Mouse (Mus musculus) neural tube, embryonic 12.5 days (tissue): ENCODE measurements at regions not wholly inside any gene's neighbourhood (a gene's known extent, or its start where the extent isn't known, plus 50 kb on each side); places are given as distances from the start of the nearest gene placed in this dataset.

Experiments used
- ATAC-seq: fragments of 200-750 bp; cut with Nextera tagmentation; 2 replicates; pipeline ENCODE4 v1.8.0; 2017; ENCODE audit warnings: low read depth, mild to moderate bottlenecking, moderate TSS enrichment, moderate library complexity; ENCODE audit not compliant: low FRiP score
- H3K27ac ChIP-seq: fragments of 300-500 bp; sonication (generic); 2 replicates; pipeline ENCODE4 v1.5.1; 2016
- H3K27me3 ChIP-seq: fragments of 300-500 bp; sonication (generic); replicated peaks from 2 replicates; pipeline ENCODE4 v1.6.1; 2016; ENCODE audit warnings: mild to moderate bottlenecking
- H3K36me3 ChIP-seq: fragments of 300-500 bp; sonication (generic); 2 replicates; pipeline ENCODE4 v1.6.1; 2016; ENCODE audit warnings: mild to moderate bottlenecking
- H3K4me1 ChIP-seq: fragments of 300-500 bp; sonication (generic); 2 replicates; pipeline ENCODE4 v1.6.1; 2016
- H3K4me2 ChIP-seq: fragments of 300-500 bp; sonication (generic); replicated peaks from 2 replicates; pipeline ENCODE4 v1.6.1; 2016; ENCODE audit warnings: mild to moderate bottlenecking
- H3K4me3 ChIP-seq: fragments of 300-500 bp; sonication (generic); 2 replicates; pipeline ENCODE4 v1.5.1; 2016
- H3K9ac ChIP-seq: fragments of 300-500 bp; sonication (generic); 2 replicates; pipeline ENCODE4 v1.6.1; 2016; ENCODE audit warnings: mild to moderate bottlenecking
- H3K9me3 ChIP-seq: fragments of 300-500 bp; sonication (generic); 2 replicates; pipeline ENCODE4 v1.6.1; 2016; ENCODE audit warnings: mild to moderate bottlenecking
- WGBS: fragments of 180-500 bp; shearing (Covaris S2); methylation state at CpG from one replicate; pipeline ENCODE4 v1.1.7; 2016; 5-methylcytosine and 5-hydroxymethylcytosine counted together

- Histone ChIP-seq H3K27ac (no peak overlapping the region), H3K36me3 (no peaks in the 10 kb centered on the region), H3K9me3 (no peaks in the 10 kb centered on the region), H3K4me2 (no peak overlapping the region; the same call in 1 of the 2 replicates), H3K9ac (no peak overlapping the region), H3K4me3 (no peak overlapping the region), H3K4me1 (peaks cover 24% of the 10 kb centered on the region), H3K27me3 (0 out of 2 replicates have a peak, but pooled peaks cover 7% of the 10 kb centered on the region)
- ATAC-seq: peak; percentile 65
- WGBS: 54% methylated on average over 14 of the region's 14 CpGs
Observed at GRCm38 (mm10) chr17:83128843-83129544, 86.1 kb upstream of the Pkdcc start.

- no peaks in the 10 kb centered on the region for H3K36me3 ChIP-seq
- no peak for ATAC-seq
- peaks cover 23% of the 10 kb centered on the region for H3K4me1 ChIP-seq
- H3K9me3 ChIP-seq: no peaks in the 10 kb centered on the region
- H3K4me2 ChIP-seq: no peak overlapping the region
- no peak overlapping the region for H3K4me3 ChIP-seq
- H3K9ac ChIP-seq: no peak overlapping the region
- WGBS: 76% methylated on average over 7 of the region's 7 CpGs
- H3K27me3 ChIP-seq: 0 out of 2 replicates have a peak, but pooled peaks cover 4% of the 10 kb centered on the region
- H3K27ac ChIP-seq: no peak overlapping the region
Observed at GRCm38 (mm10) chr17:83129658-83130057, 85.4 kb upstream of the Pkdcc start.

DNA sequence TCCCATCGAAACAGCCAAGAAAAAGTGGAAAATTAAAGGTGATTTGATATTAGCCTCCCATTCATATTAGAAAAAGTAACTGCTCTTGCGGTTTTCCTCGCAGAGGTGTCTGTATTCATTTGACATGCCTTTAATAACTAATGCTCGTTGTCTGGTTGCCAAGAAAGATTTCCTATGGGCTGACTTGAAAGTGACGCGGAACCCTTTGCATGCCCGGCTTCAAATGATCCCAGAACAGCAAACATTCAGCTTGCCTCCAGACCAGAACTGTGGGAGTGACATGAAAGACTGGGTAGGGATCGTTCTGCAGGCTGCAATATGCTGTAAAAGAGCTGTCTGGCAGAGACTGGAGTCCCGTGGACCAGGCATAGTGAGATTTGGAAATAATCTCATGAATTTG is 81.9 kb upstream of the Pkdcc start:
- Histone ChIP-seq H3K4me3 (no peak overlapping the region), H3K27me3 (0 out of 2 replicates have a peak, but pooled peaks cover 4% of the 10 kb centered on the region), H3K9ac (no peak overlapping the region), H3K9me3 (no peaks in the 10 kb centered on the region), H3K27ac (no peak overlapping the region), H3K4me2 (no peak overlapping the region), H3K4me1 (peaks cover 31% of the 10 kb centered on the region), H3K36me3 (no peaks in the 10 kb centered on the region)
- ATAC-seq: no peak
- 67% methylated on average over 9 of the region's 9 CpGs for WGBS

GRCm38 (mm10) chr17:83135441-83136120 is 79.5 kb upstream of the Pkdcc start:
- H3K36me3 ChIP-seq: no peaks in the 10 kb centered on the region
- no peak overlapping the region for H3K4me3 ChIP-seq
- no peaks in the 10 kb centered on the region for H3K9me3 ChIP-seq
- peaks cover 34% of the 10 kb centered on the region for H3K4me1 ChIP-seq
- peak overlapping the region; percentile 16; the same call in 1 of the 2 replicates for H3K4me2 ChIP-seq
- peak; percentile 54; the same call in 1 of the 2 replicates for ATAC-seq
- H3K27ac ChIP-seq: peak overlapping the region; percentile 42; the same call in 1 of the 2 replicates
- H3K9ac ChIP-seq: no peak overlapping the region
- 41% methylated on average over 6 of the region's 6 CpGs for WGBS
- H3K27me3 ChIP-seq: no peaks in the 10 kb centered on the region

- Histone ChIP-seq H3K9ac (no peak overlapping the region), H3K4me1 (peaks cover 34% of the 10 kb centered on the region), H3K36me3 (no peaks in the 10 kb centered on the region), H3K27me3 (no peaks in the 10 kb centered on the region), H3K4me3 (no peak overlapping the region), H3K4me2 (no peak overlapping the region), H3K27ac (0 out of 2 replicates have a peak overlapping the region, but pooled peaks have one; percentile 42), H3K9me3 (no peaks in the 10 kb centered on the region)
- 20% methylated on average over 5 of the region's 5 CpGs for WGBS
- ATAC-seq: no peak
Observed at GRCm38 (mm10) chr17:83136267-83136666, 78.8 kb upstream of the Pkdcc start.

DNA sequence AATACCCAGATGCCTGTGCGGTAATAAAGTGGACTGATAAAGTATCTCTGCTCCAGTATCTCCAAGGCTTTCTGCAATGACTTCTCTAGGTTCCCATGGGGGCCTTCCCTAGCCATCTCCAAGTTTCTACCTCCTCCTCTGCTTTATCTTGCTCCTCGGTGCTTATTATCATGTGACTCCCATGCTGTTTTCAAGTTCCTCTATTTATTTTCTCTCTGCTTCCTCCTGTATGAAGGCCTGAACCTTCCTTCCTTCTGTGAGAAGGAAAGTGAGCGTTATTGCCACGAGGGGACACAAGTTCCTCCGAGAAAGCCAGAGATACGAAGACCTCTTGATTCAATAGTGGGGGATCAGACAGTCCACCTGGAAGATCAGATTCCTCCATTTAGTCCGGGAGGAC is 77.4 kb upstream of the Pkdcc start:
- H3K9me3 ChIP-seq: no peaks in the 10 kb centered on the region
- no peak overlapping the region for H3K4me2 ChIP-seq
- no peak overlapping the region for H3K9ac ChIP-seq
- H3K36me3 ChIP-seq: no peaks in the 10 kb centered on the region
- no peaks in the 10 kb centered on the region for H3K27me3 ChIP-seq
- H3K4me1 ChIP-seq: peaks cover 34% of the 10 kb centered on the region
- H3K27ac ChIP-seq: no peak overlapping the region
- WGBS: 83% methylated on average over 7 of the region's 7 CpGs
- ATAC-seq: no peak
- no peak overlapping the region for H3K4me3 ChIP-seq

DNA sequence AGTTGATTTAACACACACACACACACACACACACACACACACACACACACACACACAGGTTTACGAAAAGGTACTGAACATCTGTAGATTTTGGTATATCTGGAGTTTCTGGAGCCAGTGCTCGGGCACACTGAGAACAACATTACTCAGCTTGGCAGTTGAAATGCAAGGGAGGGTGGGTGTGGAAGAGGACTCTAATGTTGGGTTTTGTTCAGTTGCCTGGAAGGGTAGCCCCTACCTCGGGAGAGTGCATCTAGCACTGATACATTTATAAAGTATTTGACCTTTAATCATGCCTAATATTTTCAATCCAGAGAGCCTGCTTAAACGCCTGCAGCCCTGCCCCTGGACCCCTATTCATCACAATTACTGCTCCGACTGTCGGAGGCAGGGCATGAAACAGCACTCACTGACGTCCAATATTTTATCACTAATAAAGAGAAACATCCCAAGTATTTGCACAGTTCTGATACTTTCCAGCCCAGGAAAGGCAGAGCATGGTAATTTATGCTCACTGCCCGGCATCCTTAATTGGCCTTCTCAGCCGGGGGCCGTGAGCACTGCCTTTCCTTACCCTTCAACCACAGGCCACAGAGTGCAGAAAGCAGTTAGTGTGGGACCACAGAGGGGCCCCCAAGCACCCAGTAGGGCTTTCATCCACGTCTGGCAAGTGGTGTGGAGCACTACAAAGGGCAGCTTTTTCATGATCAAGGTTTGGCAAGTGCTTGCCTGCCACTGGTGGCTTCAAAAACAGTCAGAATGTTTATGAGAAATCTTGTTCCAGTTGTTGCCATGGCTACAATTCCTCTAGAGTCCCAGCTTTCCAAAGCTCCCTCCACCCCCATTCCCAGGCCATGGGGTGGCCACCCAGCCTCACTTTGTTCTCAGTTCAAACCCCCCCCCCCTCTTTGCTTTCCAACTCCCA is 76.3 kb upstream of the Pkdcc start:
- H3K9ac ChIP-seq: no peak overlapping the region
- ATAC-seq: peak; percentile 65
- no peaks in the 10 kb centered on the region for H3K36me3 ChIP-seq
- 14% methylated on average over 11 of the region's 11 CpGs for WGBS
- H3K27me3 ChIP-seq: no peaks in the 10 kb centered on the region
- H3K4me3 ChIP-seq: no peak overlapping the region
- peaks cover 32% of the 10 kb centered on the region for H3K4me1 ChIP-seq
- no peaks in the 10 kb centered on the region for H3K9me3 ChIP-seq
- no peak overlapping the region for H3K4me2 ChIP-seq
- 0 out of 2 replicates have a peak overlapping the region, but pooled peaks have one; percentile 5 for H3K27ac ChIP-seq

DNA sequence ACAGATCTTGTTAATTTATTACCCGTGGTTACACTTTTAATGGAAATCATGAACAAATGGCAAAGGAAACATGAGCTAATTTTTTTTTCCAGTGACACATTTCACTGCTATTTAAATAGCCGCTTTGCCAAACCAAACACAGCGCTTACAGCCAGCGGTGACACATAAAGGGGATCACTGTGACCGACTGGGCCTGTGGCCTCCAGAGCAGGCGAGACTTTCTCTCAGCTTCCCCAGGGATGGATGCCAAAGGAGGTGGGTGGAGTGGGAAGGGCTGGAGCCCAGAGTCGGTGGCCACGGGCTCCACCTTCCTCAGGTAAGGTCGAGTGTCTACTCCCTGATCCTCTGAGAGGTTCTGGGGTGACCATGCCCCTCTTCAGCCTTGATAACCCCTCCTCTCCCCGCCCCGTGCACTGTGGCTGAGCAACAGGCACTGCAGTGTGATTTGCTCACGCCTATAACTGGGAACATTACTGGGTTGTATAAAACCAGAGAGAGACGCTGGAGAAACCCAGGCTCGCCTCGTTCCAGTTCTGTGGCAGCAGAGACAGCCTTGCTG is 66.6 kb upstream of the Pkdcc start:
- Histone ChIP-seq H3K36me3 (no peaks in the 10 kb centered on the region), H3K4me3 (no peak overlapping the region), H3K4me1 (no peaks in the 10 kb centered on the region), H3K4me2 (no peak overlapping the region), H3K27ac (no peak overlapping the region), H3K27me3 (no peaks in the 10 kb centered on the region), H3K9ac (no peak overlapping the region), H3K9me3 (no peaks in the 10 kb centered on the region)
- WGBS: 79% methylated on average over 15 of the region's 15 CpGs
- ATAC-seq: no peak

- no peak for ATAC-seq
- no peak overlapping the region for H3K27ac ChIP-seq
- no peak overlapping the region for H3K4me3 ChIP-seq
- no peaks in the 10 kb centered on the region for H3K36me3 ChIP-seq
- no peak overlapping the region for H3K4me2 ChIP-seq
- no peaks in the 10 kb centered on the region for H3K27me3 ChIP-seq
- no peaks in the 10 kb centered on the region for H3K4me1 ChIP-seq
- no peak overlapping the region for H3K9ac ChIP-seq
- WGBS: 83% methylated on average over 6 of the region's 6 CpGs
- H3K9me3 ChIP-seq: no peaks in the 10 kb centered on the region
Observed at GRCm38 (mm10) chr17:83149336-83149735, 65.8 kb upstream of the Pkdcc start.

- Histone ChIP-seq H3K36me3 (no peaks in the 10 kb centered on the region), H3K4me3 (no peak overlapping the region), H3K4me1 (peaks cover 11% of the 10 kb centered on the region), H3K4me2 (no peak overlapping the region), H3K9me3 (no peaks in the 10 kb centered on the region), H3K27ac (no peak overlapping the region), H3K9ac (no peak overlapping the region), H3K27me3 (0 out of 2 replicates have a peak, but pooled peaks cover 2% of the 10 kb centered on the region)
- WGBS: 87% methylated on average over 4 of the region's 4 CpGs
- no peak for ATAC-seq
Observed at GRCm38 (mm10) chr17:83155106-83155505, 60.0 kb upstream of the Pkdcc start.

DNA sequence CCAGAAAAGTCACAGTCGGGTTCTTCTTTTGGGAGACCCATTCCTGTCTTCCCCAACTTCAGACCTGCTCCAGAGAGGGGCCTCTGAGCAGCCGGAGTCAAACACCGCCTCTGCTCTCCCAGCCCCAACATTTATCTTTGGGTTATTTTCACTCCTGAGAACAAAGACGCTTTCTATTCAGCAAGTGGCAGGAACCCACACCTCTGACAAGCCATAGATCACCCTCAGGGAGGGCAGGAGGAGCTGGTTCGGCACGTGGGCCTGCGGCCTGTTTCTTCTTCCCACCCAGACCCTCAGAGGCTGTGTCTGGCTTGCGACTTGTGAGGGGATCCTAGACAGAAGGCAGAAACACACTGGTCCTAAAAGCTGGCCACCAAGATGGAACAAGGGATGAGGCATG is 58.4 kb upstream of the Pkdcc start:
- no peaks in the 10 kb centered on the region for H3K36me3 ChIP-seq
- ATAC-seq: peak; percentile 68
- H3K4me2 ChIP-seq: no peak overlapping the region
- 7% methylated on average over 8 of the region's 8 CpGs for WGBS
- no peak overlapping the region for H3K27ac ChIP-seq
- no peaks in the 10 kb centered on the region for H3K9me3 ChIP-seq
- H3K9ac ChIP-seq: no peak overlapping the region
- H3K27me3 ChIP-seq: 0 out of 2 replicates have a peak, but pooled peaks cover 2% of the 10 kb centered on the region
- H3K4me3 ChIP-seq: no peak overlapping the region
- peaks cover 11% of the 10 kb centered on the region for H3K4me1 ChIP-seq
